Mouse (Mus musculus) urinary bladder, postnatal 36 days (tissue): Measurements from ENCODE around the gene Tpst2.
"Not testable (repeated sequence)": the region's sequence is repeated elsewhere in the genome, so short reads cannot be mapped to it uniquely, and the experiment has no call there.

ENCODE experiments used
- DNase-seq, 2 experiments: peaks; one replicate each; pipeline ENCODE4 v3.0.0; 2022; ENCODE audit warnings: low spot score in 2 of 2, mixed read lengths in 1 of 2

The Tpst2 gene

GRCm38 (mm10) chr5:112297257-112297656 lies 20.8 kb downstream of the Tpst2 start:
- no peak for DNase-seq

GRCm38 (mm10) chr5:112298226-112298988 lies 21.9 kb downstream of the Tpst2 start:
- peak in 1 of 2 experiments; percentile 16 for DNase-seq

DNA sequence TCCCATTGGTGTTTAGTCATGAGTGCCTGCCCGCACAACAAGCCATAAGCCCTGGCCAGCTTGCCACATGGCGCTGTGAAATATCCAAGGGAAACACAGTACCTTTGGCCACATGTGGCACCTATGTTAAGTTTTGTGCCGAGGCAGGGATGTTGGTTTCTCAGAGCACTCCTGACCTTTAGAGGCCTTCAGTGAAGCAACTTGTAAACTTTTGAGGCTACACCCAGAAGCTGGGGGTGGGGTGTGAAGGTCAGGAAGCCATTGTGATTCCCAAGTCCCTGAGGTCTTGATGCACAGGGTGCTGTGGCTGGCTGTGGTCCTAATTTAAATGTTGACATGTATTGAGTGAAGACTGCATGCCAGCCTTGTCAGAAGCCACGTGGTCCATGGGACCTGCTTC lies 22.9 kb downstream of the Tpst2 start:
- no peak for DNase-seq

GRCm38 (mm10) chr5:112300112-112300511 lies 23.6 kb downstream of the Tpst2 start:
- DNase-seq = no peak

- no peak for DNase-seq
Observed at GRCm38 (mm10) chr5:112300721-112301308, 24.3 kb downstream of the Tpst2 start.

DNA sequence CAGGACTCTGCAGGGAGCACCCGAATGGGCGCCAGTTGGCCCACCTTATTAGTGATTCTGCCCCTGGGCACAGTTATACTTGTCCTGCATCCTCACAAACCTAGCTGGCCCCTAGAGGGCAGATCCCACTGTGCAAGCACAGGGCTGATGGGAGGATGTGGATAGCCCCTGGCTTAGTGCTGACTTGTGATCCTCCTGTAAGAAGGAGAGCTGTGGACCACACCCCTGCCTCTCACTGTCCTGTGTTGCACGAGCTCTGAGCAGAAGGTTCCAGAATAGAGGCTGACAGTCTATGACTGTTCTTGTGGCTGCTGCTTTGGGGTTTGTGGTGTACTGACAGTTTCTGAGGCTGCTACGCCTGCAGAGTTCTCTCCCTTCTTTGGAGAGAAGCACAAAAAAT lies 25.2 kb downstream of the Tpst2 start:
- no peak for DNase-seq

GRCm38 (mm10) chr5:112302310-112302709 lies 25.8 kb downstream of the Tpst2 start:
- DNase-seq = no peak

DNA sequence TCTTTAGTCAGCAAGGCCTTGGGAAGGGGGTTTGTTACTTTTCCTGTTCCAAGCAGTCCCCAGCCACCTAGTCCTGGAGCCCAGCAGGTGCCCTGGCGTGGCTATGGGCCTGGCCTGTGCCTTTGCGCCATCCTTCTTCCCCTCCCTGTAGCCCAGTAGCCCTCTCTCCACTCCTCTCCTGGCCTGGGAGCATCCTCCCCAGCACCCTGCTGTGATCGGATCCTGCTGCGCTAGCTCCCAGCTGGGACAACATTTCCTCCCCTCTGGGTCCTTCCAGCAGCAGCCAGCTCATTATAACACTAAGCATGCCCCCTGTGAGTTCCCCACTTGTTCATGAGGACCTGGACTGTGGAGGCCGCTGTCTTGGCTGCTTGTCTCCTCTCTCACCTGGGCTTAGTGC lies 29.4 kb downstream of the Tpst2 start:
- no peak for DNase-seq

DNA sequence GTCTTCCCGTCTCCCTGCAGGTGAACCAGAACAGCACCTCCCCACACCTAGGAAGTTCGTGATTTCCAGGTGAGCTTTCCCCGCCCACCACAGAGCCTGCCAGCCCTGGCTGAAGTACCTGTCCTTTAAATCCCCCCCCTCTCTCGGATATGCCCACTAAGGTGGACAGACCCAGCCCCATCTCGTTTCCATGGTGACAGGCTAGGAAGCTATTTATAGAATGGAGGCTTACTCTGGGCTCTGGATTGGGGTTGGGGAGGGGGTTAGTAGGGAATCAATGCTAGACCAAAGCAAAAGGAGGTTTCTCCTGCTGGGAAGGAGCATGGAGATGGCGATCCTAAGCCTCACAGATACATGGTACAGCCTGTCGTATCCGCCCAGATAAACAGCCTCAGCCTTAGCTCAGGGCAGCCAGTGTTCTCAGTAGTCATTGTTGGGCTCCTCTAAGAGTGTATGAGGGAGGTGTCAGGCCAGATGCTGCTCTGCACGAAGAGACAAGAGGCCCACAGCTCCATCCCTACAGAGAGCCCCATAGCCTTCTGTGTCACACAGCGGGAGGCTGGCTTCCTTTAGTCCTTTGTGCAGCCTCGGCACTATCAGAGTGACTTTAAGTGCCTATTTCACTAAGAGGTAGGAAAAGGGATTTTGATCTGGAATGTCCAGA lies 36.9 kb downstream of the Tpst2 start:
- DNase-seq = no peak

GRCm38 (mm10) chr5:112316468-112316867 lies 40.0 kb downstream of the Tpst2 start:
- DNase-seq = no peak

- DNase-seq = no peak
Observed at GRCm38 (mm10) chr5:112317328-112317727, 40.8 kb downstream of the Tpst2 start.

DNA sequence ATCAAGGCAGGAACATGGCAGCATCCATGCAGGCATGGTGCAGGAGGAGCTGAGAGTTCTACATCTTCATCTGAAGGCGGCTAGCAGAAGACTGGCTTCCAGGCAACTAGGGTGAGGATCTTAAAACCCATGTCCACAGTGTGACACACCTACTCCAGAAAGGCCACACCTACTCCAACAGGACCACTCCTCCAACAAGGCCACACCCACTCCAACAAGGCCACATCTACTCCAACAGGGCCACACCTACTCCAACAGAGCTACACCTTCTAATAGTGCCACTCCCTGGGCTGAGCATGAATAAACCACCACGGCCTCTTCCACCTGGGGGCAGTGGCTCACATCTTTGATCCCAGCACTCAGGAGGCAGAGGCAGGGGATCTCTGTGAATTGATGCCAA lies 42.9 kb downstream of the Tpst2 start:
- DNase-seq = not testable (repeated sequence)

DNA sequence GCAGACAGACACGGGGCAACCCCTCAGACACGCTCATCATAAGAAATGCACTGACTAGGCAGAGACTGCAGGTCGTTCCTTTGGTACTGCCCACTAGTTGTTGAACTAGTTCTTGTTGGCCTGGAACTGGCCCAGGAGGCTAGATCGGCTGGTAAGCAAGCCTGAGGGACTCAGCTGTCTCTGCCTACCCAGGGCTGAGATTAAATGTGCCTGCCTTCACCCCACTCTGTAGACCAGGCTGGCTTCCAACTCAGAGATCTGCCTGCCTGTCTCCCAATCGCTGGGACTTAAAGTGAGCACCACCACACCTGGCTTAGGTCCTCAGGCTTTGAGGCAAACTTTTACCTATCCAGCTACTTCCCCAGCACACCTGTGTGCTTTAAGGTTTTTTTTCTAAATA lies 43.9 kb downstream of the Tpst2 start:
- DNase-seq = no peak

- no peak for DNase-seq
Observed at GRCm38 (mm10) chr5:112320936-112321335, 44.4 kb downstream of the Tpst2 start.

DNA sequence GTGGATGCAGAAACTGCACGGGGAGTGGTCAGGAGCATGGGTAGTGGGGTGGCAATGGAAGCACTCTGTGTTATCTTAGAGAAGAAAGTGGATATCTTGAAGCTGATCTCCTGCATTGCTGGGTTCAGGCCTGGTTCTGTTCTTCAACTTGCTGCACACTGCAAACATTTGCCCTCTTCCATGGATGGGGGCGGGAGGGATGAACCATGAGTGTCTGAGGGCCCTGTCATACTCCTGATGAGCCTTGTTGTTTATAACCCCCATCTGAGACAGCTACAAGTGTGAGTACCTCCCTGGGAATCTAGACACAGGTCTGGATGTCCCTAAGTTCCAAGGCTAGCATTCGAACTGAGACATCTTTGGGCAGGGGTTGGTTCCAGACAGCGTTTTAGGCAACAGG lies 44.9 kb downstream of the Tpst2 start:
- DNase-seq = no peak

- no peak for DNase-seq
Observed at GRCm38 (mm10) chr5:112323246-112323645, 46.8 kb downstream of the Tpst2 start.

DNA sequence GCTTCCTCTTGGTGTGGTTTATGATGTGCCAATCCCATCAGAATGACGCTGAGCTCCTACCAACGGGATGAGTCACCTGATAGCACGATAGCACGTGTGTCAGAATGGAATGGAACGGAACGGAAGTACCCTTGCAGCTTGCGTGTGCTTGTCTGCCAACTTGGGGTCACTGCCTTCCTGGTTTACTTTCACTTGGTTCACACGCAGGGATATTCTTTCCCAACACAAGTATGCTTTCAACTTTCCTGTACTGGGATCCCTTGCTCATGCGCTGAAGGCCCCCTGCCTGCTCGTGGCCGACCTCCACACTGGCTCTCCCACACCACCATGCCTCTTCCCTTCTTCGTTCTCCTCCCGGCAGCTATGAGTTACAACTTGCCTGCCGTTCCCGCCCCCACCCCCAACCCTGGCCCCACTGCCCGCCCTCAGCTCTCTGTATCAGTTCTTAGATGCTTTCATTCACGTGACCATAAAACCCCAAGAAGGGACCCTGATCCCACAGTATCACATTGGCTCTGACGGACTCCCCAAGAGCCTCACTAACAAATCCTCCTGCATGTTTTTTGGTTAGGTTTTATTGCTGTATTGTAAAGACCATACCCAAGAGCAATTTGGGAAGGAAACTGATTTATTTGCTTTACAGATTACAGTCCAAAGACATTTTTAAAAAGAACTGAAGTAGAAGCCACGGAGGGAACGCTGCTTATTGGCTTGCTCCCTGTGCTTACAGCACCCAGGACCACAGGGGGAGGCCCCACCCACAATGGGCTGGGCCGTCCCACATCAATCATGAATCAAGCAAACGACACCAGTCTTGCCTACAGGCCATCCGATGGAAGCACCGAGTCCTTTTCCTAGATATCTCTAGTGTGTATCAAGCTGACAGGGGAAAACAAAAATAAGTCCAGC lies 48.4 kb downstream of the Tpst2 start:
- DNase-seq = peak; percentile 20 to 51

GRCm38 (mm10) chr5:112325546-112326445 lies 49.3 kb downstream of the Tpst2 start, which contains the start of gene Tfip11:
Gene Tfip11, plus strand, starts transcription at chr5:112326358.
- DNase-seq = peak; percentile 95 to 96

GRCm38 (mm10) chr5:112326446-112327009 lies 50.0 kb downstream of the Tpst2 start:
- DNase-seq = no peak

- no peak for DNase-seq
Observed at GRCm38 (mm10) chr5:112327854-112328253, 51.4 kb downstream of the Tpst2 start.
